Mouse (Mus musculus): Measurements from ENCODE around the gene Atp12a.

GRCm38 (mm10) chr14:56377745-56378144, 12.9 kb downstream of the Atp12a start:
- TF ChIP-seq CTCF (IDR thresholded peaks at IDR 0.05; ENCODE audit: control insufficient read depth, insufficient read depth, insufficient replicate concordance, low read depth, low read length), result no peak
- TF ChIP-seq POLR2A (IDR thresholded peaks at IDR 0.05; ENCODE audit: control insufficient read depth, low read depth, low read length), result no peak

All from testis, adult 2 months (tissue).